Mouse (Mus musculus) embryonic fibroblast, embryonic 13.5 days (primary cell): ENCODE measurements at regions not wholly inside any gene's neighbourhood (a gene's known extent, or its start where the extent isn't known, plus 50 kb on each side); places are given as distances from the start of the nearest gene placed in this dataset.

Source experiments
- CTCF ChIP-seq: IDR thresholded peaks from 2 replicates; pipeline ENCODE4 v1.5.1; 2011; ENCODE audit warnings: mild to moderate bottlenecking, control low read depth, low read length, moderate library complexity, borderline replicate concordance; ENCODE audit not compliant: insufficient read depth
- POLR2A ChIP-seq: IDR thresholded peaks from 2 replicates; pipeline ENCODE4 v1.6.1; 2011; ENCODE audit warnings: low read depth, mild to moderate bottlenecking, control low read depth, low read length, moderate library complexity

DNA sequence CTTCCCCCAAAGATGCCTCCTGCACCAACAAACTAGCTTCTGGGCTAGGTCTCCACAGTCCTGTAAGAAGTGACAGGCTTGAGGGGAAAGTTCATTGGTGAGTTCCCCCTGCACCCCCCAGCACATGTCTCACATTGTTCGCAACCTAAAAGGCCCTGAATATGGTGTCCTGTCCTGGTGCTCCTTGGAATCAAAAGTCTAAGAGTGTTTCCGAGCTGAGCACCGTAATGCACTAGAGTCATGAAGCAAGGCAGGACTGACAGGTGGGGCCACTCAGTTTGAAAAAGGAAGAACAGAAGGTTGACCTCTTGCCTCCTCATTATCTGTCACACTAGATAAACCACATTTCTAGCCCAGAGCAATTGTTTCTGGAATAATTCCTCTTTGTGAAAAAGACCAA, 650.4 kb upstream of the Igfbp3 start:
- TF ChIP-seq CTCF, result no peak
- no peak for TF ChIP-seq POLR2A
